Mouse (Mus musculus): ENCODE measurements at regions not wholly inside any gene's neighbourhood (a gene's known extent, or its start where the extent isn't known, plus 50 kb on each side); places are given as distances from the start of the nearest gene placed in this dataset.

DNA sequence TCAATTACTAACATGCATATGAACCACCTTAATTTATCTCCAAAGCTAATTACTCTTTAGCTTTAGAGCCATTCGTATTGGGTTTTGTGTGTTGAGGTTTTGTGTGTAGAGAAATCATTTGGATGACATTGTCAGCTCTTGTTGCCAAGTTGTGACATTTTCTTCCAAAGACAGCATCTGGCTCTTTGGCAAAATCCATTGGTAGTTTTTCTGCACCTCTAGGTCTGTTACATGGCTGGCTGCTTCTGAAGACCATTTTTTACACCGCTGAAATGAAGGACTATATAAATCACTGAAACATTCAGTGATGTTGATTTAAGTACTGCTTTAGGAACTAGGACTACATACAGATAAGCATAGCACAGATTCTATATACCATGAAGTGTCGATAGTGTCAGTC, 2426.6 kb downstream of the Pcdh9 start:
- TF ChIP-seq CTCF (IDR thresholded peaks at IDR 0.05; ENCODE audit: low read depth) (no peak), EP300 (IDR thresholded peaks at IDR 0.05; ENCODE audit: low read depth) (no peak)
- H3K4me2 ChIP-seq (ENCODE audit: low read depth, low read length): no peak overlapping the region
- 73% methylated on average over 3 of the region's 3 CpGs for WGBS
- no peak overlapping the region for H3K9ac ChIP-seq (replicated peaks; ENCODE audit: low read depth, low read length)
- no peaks in the 10 kb centered on the region for H3K36me3 ChIP-seq (replicated peaks; ENCODE audit: control insufficient read depth, insufficient read depth, low read length)
- H3K27me3 ChIP-seq (ENCODE audit: control insufficient read depth, insufficient read depth, low read length): no peaks in the 10 kb centered on the region
- ATAC-seq (ENCODE audit: insufficient read depth, low read depth) (no peak), DNase-seq (ENCODE audit: low spot score) (no peak)
- no peak overlapping the region for H3K4me3 ChIP-seq (ENCODE audit: low read depth, low read length)
- H3K4me1 ChIP-seq (ENCODE audit: control insufficient read depth, insufficient read depth): no peaks in the 10 kb centered on the region
- no peak overlapping the region for H3K27ac ChIP-seq (ENCODE audit: low read depth)
- no peaks in the 10 kb centered on the region for H3K9me3 ChIP-seq (replicated peaks; ENCODE audit: control insufficient read depth, low read length)

DNA sequence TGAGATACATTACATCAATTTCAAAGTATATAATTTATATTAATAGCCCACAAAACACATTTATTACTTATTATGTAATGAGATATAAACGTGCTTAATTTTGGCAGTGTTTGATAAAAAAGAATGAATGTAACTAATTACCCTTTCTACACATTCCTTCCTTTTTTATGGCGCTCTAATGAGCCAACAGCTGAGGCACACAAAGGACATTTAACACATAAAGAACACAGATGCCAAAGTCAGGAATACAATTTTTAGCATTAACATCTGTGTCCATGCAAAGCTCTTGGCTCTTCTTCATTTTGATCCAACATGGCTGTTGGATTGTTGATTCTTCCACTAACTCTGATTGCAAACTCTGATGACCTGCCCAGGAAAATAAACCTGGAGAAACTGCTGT, 2427.8 kb downstream of the Pcdh9 start:
- no peaks in the 10 kb centered on the region for H3K27me3 ChIP-seq (ENCODE audit: control insufficient read depth, insufficient read depth, low read length)
- no peak overlapping the region for H3K4me3 ChIP-seq (ENCODE audit: low read depth, low read length)
- ATAC-seq (ENCODE audit: insufficient read depth, low read depth): no peak
- DNase-seq (ENCODE audit: low spot score): no peak
- H3K4me2 ChIP-seq (ENCODE audit: low read depth, low read length): no peak overlapping the region
- no peak for TF ChIP-seq CTCF (IDR thresholded peaks at IDR 0.05; ENCODE audit: low read depth)
- no peak for TF ChIP-seq EP300 (IDR thresholded peaks at IDR 0.05; ENCODE audit: low read depth)
- H3K36me3 ChIP-seq (replicated peaks; ENCODE audit: control insufficient read depth, insufficient read depth, low read length): no peaks in the 10 kb centered on the region
- H3K4me1 ChIP-seq (ENCODE audit: control insufficient read depth, insufficient read depth): no peaks in the 10 kb centered on the region
- no peaks in the 10 kb centered on the region for H3K9me3 ChIP-seq (replicated peaks; ENCODE audit: control insufficient read depth, low read length)
- H3K9ac ChIP-seq (replicated peaks; ENCODE audit: low read depth, low read length): no peak overlapping the region
- no peak overlapping the region for H3K27ac ChIP-seq (ENCODE audit: low read depth)
- WGBS: 70% methylated on average over 2 of the region's 2 CpGs

DNA sequence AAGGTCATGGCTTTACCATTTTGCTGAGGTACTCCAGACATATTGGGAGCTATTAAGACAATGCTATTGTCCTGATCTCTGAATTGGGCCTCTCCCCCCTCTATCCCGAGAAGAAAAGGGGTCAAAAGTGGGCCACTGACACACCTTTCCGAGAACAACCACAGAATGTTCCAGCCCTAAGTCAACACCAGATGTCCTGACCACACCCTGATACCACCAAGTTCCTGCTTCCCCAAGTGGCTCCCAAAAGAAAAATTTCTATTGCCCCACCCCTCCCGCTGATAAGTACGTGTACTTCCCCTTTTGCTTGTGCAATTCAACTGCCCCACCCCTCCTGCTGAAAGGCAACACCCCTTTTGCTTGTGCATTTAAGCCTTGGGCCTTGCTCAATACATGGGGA, 2431.7 kb downstream of the Pcdh9 start:
- no peaks in the 10 kb centered on the region for H3K9me3 ChIP-seq (replicated peaks; ENCODE audit: control insufficient read depth, low read length)
- no peak overlapping the region for H3K4me2 ChIP-seq (ENCODE audit: low read depth, low read length)
- H3K36me3 ChIP-seq (replicated peaks; ENCODE audit: control insufficient read depth, insufficient read depth, low read length): no peaks in the 10 kb centered on the region
- WGBS: 56% methylated on average over 4 of the region's 4 CpGs
- no peak overlapping the region for H3K4me3 ChIP-seq (ENCODE audit: low read depth, low read length)
- no peak for TF ChIP-seq CTCF (IDR thresholded peaks at IDR 0.05; ENCODE audit: low read depth)
- TF ChIP-seq EP300 (IDR thresholded peaks at IDR 0.05; ENCODE audit: low read depth): no peak
- DNase-seq (ENCODE audit: low spot score) (no peak), ATAC-seq (ENCODE audit: insufficient read depth, low read depth) (no peak)
- no peak overlapping the region for H3K9ac ChIP-seq (replicated peaks; ENCODE audit: low read depth, low read length)
- H3K27ac ChIP-seq (ENCODE audit: low read depth): no peak overlapping the region
- H3K4me1 ChIP-seq (ENCODE audit: control insufficient read depth, insufficient read depth): no peaks in the 10 kb centered on the region
- H3K27me3 ChIP-seq (ENCODE audit: control insufficient read depth, insufficient read depth, low read length): no peaks in the 10 kb centered on the region
